Mouse (Mus musculus): ENCODE measurements around the gene Herc2.
"Not testable (repeated sequence)": the region's sequence is repeated elsewhere in the genome, so short reads cannot be mapped to it uniquely, and the experiment has no call there.

The Herc2 gene

GRCm38 (mm10) chr7:56049831-56050321 lies at the start of gene Herc2:
Gene Herc2 (plus strand): TSS chr7:56050196.
- DNase-seq (ENCODE audit: low read depth) = peak; percentile 99

GRCm38 (mm10) chr7:56010318-56011017 lies 39.5 kb upstream of the Herc2 start:
- DNase-seq (ENCODE audit: low read depth) = no peak

- DNase-seq (ENCODE audit: low read depth) = no peak
Measured at GRCm38 (mm10) chr7:56011018-56011333, 39.0 kb upstream of the Herc2 start.

GRCm38 (mm10) chr7:56013261-56014001 lies 36.6 kb upstream of the Herc2 start:
- DNase-seq (ENCODE audit: low read depth) = no peak

GRCm38 (mm10) chr7:56014002-56014702 lies 35.8 kb upstream of the Herc2 start:
- not testable (repeated sequence) for DNase-seq (ENCODE audit: low read depth)

GRCm38 (mm10) chr7:56015172-56015571 lies 34.8 kb upstream of the Herc2 start:
- no peak for DNase-seq (ENCODE audit: low read depth)

- DNase-seq (ENCODE audit: low read depth) = no peak
Measured at GRCm38 (mm10) chr7:56015837-56016236, 34.2 kb upstream of the Herc2 start.

- DNase-seq (ENCODE audit: low read depth) = no peak
Measured at GRCm38 (mm10) chr7:56017761-56018160, 32.2 kb upstream of the Herc2 start.

GRCm38 (mm10) chr7:56018446-56018971 lies 31.5 kb upstream of the Herc2 start:
- peak; percentile 11 for DNase-seq (ENCODE audit: low read depth)

GRCm38 (mm10) chr7:56018972-56019929 lies 30.7 kb upstream of the Herc2 start:
- DNase-seq (ENCODE audit: low read depth) = peak; percentile 39

GRCm38 (mm10) chr7:56019930-56020253 lies 30.1 kb upstream of the Herc2 start, which contains the start of gene Nipa1:
Gene Nipa1 (minus strand): TSS chr7:56019954.
- no peak for DNase-seq (ENCODE audit: low read depth)

GRCm38 (mm10) chr7:56023586-56023985 lies 26.4 kb upstream of the Herc2 start:
- DNase-seq (ENCODE audit: low read depth) = no peak

- peak; percentile 88 for DNase-seq (ENCODE audit: low read depth)
Measured at GRCm38 (mm10) chr7:56042353-56042752, 7.6 kb upstream of the Herc2 start.

- DNase-seq (ENCODE audit: low read depth) = no peak
Measured at GRCm38 (mm10) chr7:56043577-56044266, 6.3 kb upstream of the Herc2 start.

GRCm38 (mm10) chr7:56044267-56044629 lies 5.7 kb upstream of the Herc2 start:
- no peak for DNase-seq (ENCODE audit: low read depth)

GRCm38 (mm10) chr7:56047178-56047577 lies 2.8 kb upstream of the Herc2 start:
- no peak for DNase-seq (ENCODE audit: low read depth)

GRCm38 (mm10) chr7:56050487-56050911 lies 503 bp downstream of the Herc2 start:
- peak; percentile 44 for DNase-seq (ENCODE audit: low read depth)

GRCm38 (mm10) chr7:56052996-56053395 lies 3.0 kb downstream of the Herc2 start:
- no peak for DNase-seq (ENCODE audit: low read depth)

- DNase-seq (ENCODE audit: low read depth) = no peak
Measured at GRCm38 (mm10) chr7:56055338-56055737, 5.3 kb downstream of the Herc2 start.

- DNase-seq (ENCODE audit: low read depth) = no peak
Measured at GRCm38 (mm10) chr7:56064876-56065275, 14.9 kb downstream of the Herc2 start.

- DNase-seq (ENCODE audit: low read depth) = no peak
Measured at GRCm38 (mm10) chr7:56066136-56066535, 16.1 kb downstream of the Herc2 start.
